Mouse (Mus musculus): ENCODE data around the gene Palm2. TPM values are rescaled to one million over a fixed set of nuclear protein-coding genes. Genes with fewer than 3 reads are reported as not detected.

The Palm2 gene
- polyA plus RNA-seq, 1 experiment from 2014 or later: 0.05 TPM

DNA sequence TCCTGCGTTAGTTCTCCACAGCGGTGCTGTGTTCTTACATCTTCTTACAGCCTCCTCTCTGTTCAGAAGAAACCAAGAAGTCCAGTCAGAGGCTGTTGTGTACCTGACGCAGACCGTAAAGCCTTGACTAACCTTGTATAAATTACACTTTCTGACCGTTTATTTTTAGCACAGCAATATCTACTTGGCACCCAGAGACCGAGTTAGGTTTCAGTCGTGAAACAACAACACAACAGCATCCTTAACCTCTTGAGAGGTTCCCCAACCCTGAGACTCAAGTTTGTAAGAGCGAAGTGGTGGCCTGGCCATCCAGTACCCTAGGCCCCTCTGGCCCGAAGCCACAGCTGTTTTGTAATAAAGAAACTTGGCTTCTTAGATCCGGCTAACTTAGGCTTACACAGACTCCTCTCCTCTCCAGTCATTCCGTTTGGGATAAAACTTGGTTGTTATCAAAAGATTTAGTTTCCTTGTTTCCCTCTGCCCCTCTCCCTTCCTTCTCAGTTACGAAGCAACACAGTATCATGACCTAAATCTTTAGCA, 250.7 kb downstream of the Palm2 start:
- DNase-seq (no peak), ATAC-seq (no peak)
- Histone ChIP-seq H3K36me3 (replicated peaks; ENCODE audit: insufficient read depth, low read length) (no peaks in the 10 kb centered on the region), H3K9me3 (ENCODE audit: low read length) (no peaks in the 10 kb centered on the region), H3K27me3 (ENCODE audit: insufficient read depth, low read length) (no peaks in the 10 kb centered on the region), H3K27ac (ENCODE audit: low read depth) (no peak overlapping the region), H3K4me3 (ENCODE audit: low read depth, low read length) (no peak overlapping the region), H3K9ac (replicated peaks) (no peak overlapping the region), H3K4me2 (ENCODE audit: low read depth, low read length) (no peak overlapping the region), H3K4me1 (ENCODE audit: insufficient read depth) (no peaks in the 10 kb centered on the region)
- TF ChIP-seq CTCF (IDR thresholded peaks at IDR 0.05; ENCODE audit: low read depth): no peak
- no peak for TF ChIP-seq EP300 (IDR thresholded peaks at IDR 0.05; ENCODE audit: low read depth)
- WGBS (ENCODE audit: insufficient replicate concordance): 70% methylated on average over 12 of the region's 12 CpGs

DNA sequence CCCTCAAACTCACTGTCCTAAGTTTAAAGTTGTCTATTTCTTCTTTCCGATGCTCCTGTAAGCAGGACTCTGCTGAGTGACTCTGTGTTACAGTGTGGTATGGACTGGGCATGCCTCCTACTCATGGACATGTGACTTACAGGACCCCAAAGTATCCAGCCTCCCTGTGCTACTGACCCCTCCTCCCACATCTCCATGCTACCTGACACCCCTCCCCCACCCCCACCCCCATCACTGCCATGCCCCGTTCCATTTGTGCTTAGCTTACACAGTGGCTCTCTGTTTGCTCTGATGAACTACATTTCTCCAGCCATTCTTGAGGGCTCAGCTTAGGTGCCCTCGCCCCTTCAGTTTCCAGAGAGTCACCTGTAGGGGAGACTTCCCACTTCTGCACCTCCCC, 252.7 kb downstream of the Palm2 start:
- Histone ChIP-seq H3K4me3 (ENCODE audit: low read depth, low read length) (no peak overlapping the region), H3K27me3 (ENCODE audit: insufficient read depth, low read length) (no peaks in the 10 kb centered on the region), H3K36me3 (replicated peaks; ENCODE audit: insufficient read depth, low read length) (no peaks in the 10 kb centered on the region), H3K27ac (ENCODE audit: low read depth) (no peak overlapping the region), H3K4me1 (ENCODE audit: insufficient read depth) (no peaks in the 10 kb centered on the region), H3K9ac (replicated peaks) (no peak overlapping the region), H3K4me2 (ENCODE audit: low read depth, low read length) (no peak overlapping the region), H3K9me3 (ENCODE audit: low read length) (no peaks in the 10 kb centered on the region)
- WGBS (ENCODE audit: insufficient replicate concordance): 58% methylated on average over 3 of the region's 3 CpGs
- no peak for DNase-seq
- ATAC-seq: no peak
- no peak for TF ChIP-seq CTCF (IDR thresholded peaks at IDR 0.05; ENCODE audit: low read depth)
- no peak for TF ChIP-seq EP300 (IDR thresholded peaks at IDR 0.05; ENCODE audit: low read depth)

DNA sequence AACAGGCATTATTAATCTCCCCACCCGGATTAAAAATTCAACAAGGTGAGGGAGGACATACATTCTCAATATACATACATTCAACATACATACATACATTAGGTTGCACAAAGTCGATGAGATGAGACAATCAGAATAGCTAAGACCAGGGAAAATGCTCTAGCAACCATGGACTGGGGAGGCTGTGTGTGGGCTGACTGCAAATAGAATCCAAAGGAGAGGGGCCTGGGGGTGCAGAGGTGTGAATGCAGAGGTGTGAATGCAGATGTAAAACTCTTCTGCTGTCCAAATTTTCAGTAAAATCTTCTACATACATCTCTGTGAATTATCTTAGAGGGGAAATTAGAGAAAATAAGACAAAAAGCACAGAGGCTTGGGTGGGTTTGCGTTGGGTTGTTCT, 253.5 kb downstream of the Palm2 start:
- H3K9me3 ChIP-seq (ENCODE audit: low read length): no peaks in the 10 kb centered on the region
- no peak overlapping the region for H3K4me3 ChIP-seq (ENCODE audit: low read depth, low read length)
- DNase-seq (no peak), ATAC-seq (no peak)
- TF ChIP-seq CTCF (IDR thresholded peaks at IDR 0.05; ENCODE audit: low read depth) (no peak), EP300 (IDR thresholded peaks at IDR 0.05; ENCODE audit: low read depth) (no peak)
- no peak overlapping the region for H3K4me2 ChIP-seq (ENCODE audit: low read depth, low read length)
- H3K27me3 ChIP-seq (ENCODE audit: insufficient read depth, low read length): no peaks in the 10 kb centered on the region
- 61% methylated on average over 3 of the region's 3 CpGs for WGBS (ENCODE audit: insufficient replicate concordance)
- H3K9ac ChIP-seq (replicated peaks): no peak overlapping the region
- no peaks in the 10 kb centered on the region for H3K36me3 ChIP-seq (replicated peaks; ENCODE audit: insufficient read depth, low read length)
- H3K27ac ChIP-seq (ENCODE audit: low read depth): no peak overlapping the region
- no peaks in the 10 kb centered on the region for H3K4me1 ChIP-seq (ENCODE audit: insufficient read depth)

DNA sequence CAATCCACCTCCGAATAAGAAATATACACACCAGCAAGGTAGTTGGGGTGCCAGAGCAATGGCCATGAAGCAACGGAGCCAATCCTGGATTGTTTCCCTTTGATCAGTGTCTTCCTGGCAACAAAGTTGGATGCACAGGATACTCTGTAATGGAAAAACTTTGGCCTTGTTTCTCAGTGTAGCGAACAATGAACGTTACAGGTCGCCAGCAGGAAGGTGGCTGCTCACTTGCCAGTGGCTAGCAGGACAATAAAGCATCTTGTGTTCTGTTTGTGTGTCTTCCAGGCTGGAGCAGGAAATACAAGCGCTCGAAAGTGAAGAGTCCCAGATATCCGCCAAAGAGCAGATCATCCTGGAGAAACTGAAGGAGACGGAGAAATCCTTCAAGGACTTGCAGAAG, 254.1 kb downstream of the Palm2 start:
- DNase-seq (no peak), ATAC-seq (no peak)
- no peak overlapping the region for H3K4me2 ChIP-seq (ENCODE audit: low read depth, low read length)
- TF ChIP-seq EP300 (IDR thresholded peaks at IDR 0.05; ENCODE audit: low read depth): no peak
- no peak for TF ChIP-seq CTCF (IDR thresholded peaks at IDR 0.05; ENCODE audit: low read depth)
- H3K9ac ChIP-seq (replicated peaks): no peak overlapping the region
- 61% methylated on average over 9 of the region's 9 CpGs for WGBS (ENCODE audit: insufficient replicate concordance)
- no peak overlapping the region for H3K27ac ChIP-seq (ENCODE audit: low read depth)
- no peaks in the 10 kb centered on the region for H3K36me3 ChIP-seq (replicated peaks; ENCODE audit: insufficient read depth, low read length)
- no peak overlapping the region for H3K4me3 ChIP-seq (ENCODE audit: low read depth, low read length)
- H3K4me1 ChIP-seq (ENCODE audit: insufficient read depth): no peaks in the 10 kb centered on the region
- no peaks in the 10 kb centered on the region for H3K27me3 ChIP-seq (ENCODE audit: insufficient read depth, low read length)
- no peaks in the 10 kb centered on the region for H3K9me3 ChIP-seq (ENCODE audit: low read length)

DNA sequence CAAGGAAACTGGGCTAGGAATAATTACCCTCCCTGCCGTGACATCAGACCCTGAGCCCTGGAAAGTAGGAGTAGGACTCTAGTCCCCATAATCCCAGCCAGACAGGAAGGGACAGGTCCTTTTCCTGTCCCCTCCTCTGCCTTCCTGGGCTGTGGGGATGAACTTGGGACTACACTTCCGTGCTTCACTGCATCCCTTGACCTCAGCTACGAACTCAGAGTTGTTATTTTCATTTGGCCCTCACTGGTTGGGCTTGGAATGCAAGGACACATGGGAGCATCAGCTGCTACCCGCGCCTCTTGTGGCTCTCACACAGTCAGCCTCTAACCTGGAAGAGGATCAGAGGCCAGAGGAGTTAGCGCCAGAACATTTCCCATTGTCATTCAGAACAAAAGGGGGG, 256.0 kb downstream of the Palm2 start:
- no peak overlapping the region for H3K4me2 ChIP-seq (ENCODE audit: low read depth, low read length)
- H3K4me3 ChIP-seq (ENCODE audit: low read depth, low read length): no peak overlapping the region
- H3K27me3 ChIP-seq (ENCODE audit: insufficient read depth, low read length): no peaks in the 10 kb centered on the region
- no peak for ATAC-seq
- no peaks in the 10 kb centered on the region for H3K36me3 ChIP-seq (replicated peaks; ENCODE audit: insufficient read depth, low read length)
- H3K27ac ChIP-seq (ENCODE audit: low read depth): no peak overlapping the region
- TF ChIP-seq EP300 (IDR thresholded peaks at IDR 0.05; ENCODE audit: low read depth): no peak
- TF ChIP-seq CTCF (IDR thresholded peaks at IDR 0.05; ENCODE audit: low read depth): no peak
- no peak for DNase-seq
- H3K9ac ChIP-seq (replicated peaks): no peak overlapping the region
- WGBS (ENCODE audit: insufficient replicate concordance): 60% methylated on average over 6 of the region's 6 CpGs
- H3K9me3 ChIP-seq (ENCODE audit: low read length): no peaks in the 10 kb centered on the region
- no peaks in the 10 kb centered on the region for H3K4me1 ChIP-seq (ENCODE audit: insufficient read depth)

DNA sequence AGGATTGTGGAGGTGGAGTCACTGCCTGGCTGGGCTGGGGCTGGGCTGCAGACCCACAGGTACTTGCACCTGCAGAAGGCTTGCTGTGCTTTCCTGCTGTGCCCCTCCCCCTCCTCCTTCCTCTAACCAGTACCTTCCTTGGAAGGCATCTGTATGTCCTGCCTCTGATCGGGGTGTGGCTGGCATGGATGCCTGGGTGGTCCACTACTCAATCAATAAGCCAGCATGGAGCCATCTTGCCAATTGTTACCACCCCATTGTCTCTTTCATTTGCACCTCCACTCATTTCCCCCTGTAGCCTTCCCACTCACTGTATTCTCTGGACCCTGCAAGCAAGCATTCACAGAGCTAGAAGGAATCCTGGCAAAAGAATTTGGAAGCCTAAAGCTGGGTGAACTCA, 256.8 kb downstream of the Palm2 start:
- TF ChIP-seq CTCF (IDR thresholded peaks at IDR 0.05; ENCODE audit: low read depth): no peak
- TF ChIP-seq EP300 (IDR thresholded peaks at IDR 0.05; ENCODE audit: low read depth): no peak
- Histone ChIP-seq H3K4me1 (ENCODE audit: insufficient read depth) (no peaks in the 10 kb centered on the region), H3K4me2 (ENCODE audit: low read depth, low read length) (no peak overlapping the region), H3K4me3 (ENCODE audit: low read depth, low read length) (no peak overlapping the region), H3K27me3 (ENCODE audit: insufficient read depth, low read length) (no peaks in the 10 kb centered on the region), H3K9ac (replicated peaks) (no peak overlapping the region), H3K36me3 (replicated peaks; ENCODE audit: insufficient read depth, low read length) (no peaks in the 10 kb centered on the region), H3K27ac (ENCODE audit: low read depth) (no peak overlapping the region), H3K9me3 (ENCODE audit: low read length) (no peaks in the 10 kb centered on the region)
- no peak for ATAC-seq
- 42% methylated on average over 1 of the region's 1 CpGs for WGBS (ENCODE audit: insufficient replicate concordance)
- no peak for DNase-seq

Measured in liver, postnatal 0 days (tissue).